In genomic region chr9:59199495-59200196, GRCm38 (mm10) we compare ENCODE assay signal across 14 mouse cellular contexts.
DNase-seq lines count a peak whose midpoint lies in the region; ATAC-seq and TF ChIP-seq lines count a peak whose summit lies in the region.
"Had no signal": no experiment of that assay in that cellular context is flagged by ENCODE, and none has a peak within 500 bp of the region (broad histone marks: within the 10 kb centered on the region; RNA-seq: fewer than 3 reads in every experiment).

No protein-coding gene starts in this region.

- DNase-seq in forebrain, embryonic 14.5 days (ENCODE audit: low spot score), result peak; percentile 30
- DNase-seq in lung, postnatal 10 days, result no peak
- DNase-seq: cerebellum, postnatal 14 days; liver, embryonic 13.5 days; right cerebral cortex, postnatal 4 days had no signal

- no peak for TF ChIP-seq POLR2A in bone marrow macrophage, adult 2 months (IDR thresholded peaks at IDR 0.05; ENCODE audit: borderline replicate concordance, low read depth, low read length)

- no peak overlapping the region for H3K27ac ChIP-seq in forebrain, embryonic 14.5 days (ENCODE audit: low read depth, low read length)
- H3K27ac ChIP-seq in forebrain, embryonic 13.5 days, result no peak overlapping the region
- H3K27ac ChIP-seq in lung, embryonic 15.5 days, result peak overlapping the region; percentile 64
- no peak overlapping the region for H3K27ac ChIP-seq in bone marrow macrophage, adult 2 months (ENCODE audit: insufficient read depth, low read depth, low read length)
- H3K27ac ChIP-seq in limb, embryonic 13.5 days, result peak overlapping the region; percentile 75
- H3K27ac ChIP-seq in neural tube, embryonic 15.5 days (replicated peaks), result no peak overlapping the region
- no peak overlapping the region for H3K27ac ChIP-seq in hindbrain, embryonic 16.5 days (ENCODE audit: low read depth, low read length)
- H3K27ac ChIP-seq: liver, embryonic 13.5 days had no signal

- H3K4me3 ChIP-seq in forebrain, embryonic 14.5 days (ENCODE audit: low read depth, low read length), result no peak overlapping the region
- no peak overlapping the region for H3K4me3 ChIP-seq in forebrain, embryonic 13.5 days
- H3K4me3 ChIP-seq in lung, embryonic 15.5 days, result no peak overlapping the region
- peak overlapping the region; percentile 9; the same call in 1 of the 2 replicates for H3K4me3 ChIP-seq in bone marrow macrophage, adult 2 months (ENCODE audit: insufficient read depth, low read length)
- H3K4me3 ChIP-seq in limb, embryonic 13.5 days, result no peak overlapping the region
- H3K4me3 ChIP-seq in neural tube, embryonic 15.5 days (replicated peaks), result no peak overlapping the region
- H3K4me3 ChIP-seq in hindbrain, embryonic 16.5 days (ENCODE audit: low read length), result no peak overlapping the region
- H3K4me3 ChIP-seq: liver, embryonic 13.5 days had no signal

- H3K9me3 ChIP-seq in forebrain, embryonic 14.5 days (replicated peaks; ENCODE audit: control insufficient read depth, low read length), result no peaks in the 10 kb centered on the region
- H3K9me3 ChIP-seq in forebrain, embryonic 13.5 days (replicated peaks), result no peaks in the 10 kb centered on the region
- no peaks in the 10 kb centered on the region for H3K9me3 ChIP-seq in lung, embryonic 15.5 days
- no peaks in the 10 kb centered on the region; the same call in 1 of the 2 replicates for H3K9me3 ChIP-seq in limb, embryonic 13.5 days
- no peaks in the 10 kb centered on the region for H3K9me3 ChIP-seq in neural tube, embryonic 15.5 days (replicated peaks)
- H3K9me3 ChIP-seq in hindbrain, embryonic 16.5 days (ENCODE audit: control insufficient read depth, low read length), result no peaks in the 10 kb centered on the region
- H3K9me3 ChIP-seq: G1E; liver, embryonic 13.5 days had no signal

- no peak overlapping the region for H3K9ac ChIP-seq in forebrain, embryonic 14.5 days (ENCODE audit: low read length)
- H3K9ac ChIP-seq in forebrain, embryonic 13.5 days, result no peak overlapping the region
- H3K9ac ChIP-seq in lung, embryonic 15.5 days, result no peak overlapping the region
- no peak overlapping the region for H3K9ac ChIP-seq in limb, embryonic 13.5 days
- H3K9ac ChIP-seq in neural tube, embryonic 15.5 days (replicated peaks), result no peak overlapping the region
- H3K9ac ChIP-seq in hindbrain, embryonic 16.5 days (ENCODE audit: low read depth, low read length), result no peak overlapping the region
- H3K9ac ChIP-seq: liver, embryonic 13.5 days had no signal

- H3K27me3 ChIP-seq in forebrain, embryonic 14.5 days (replicated peaks; ENCODE audit: control insufficient read depth, insufficient read depth, low read length), result no peaks in the 10 kb centered on the region
- no peaks in the 10 kb centered on the region for H3K27me3 ChIP-seq in forebrain, embryonic 13.5 days
- no peaks in the 10 kb centered on the region for H3K27me3 ChIP-seq in lung, embryonic 15.5 days
- no peaks in the 10 kb centered on the region for H3K27me3 ChIP-seq in limb, embryonic 13.5 days
- no peaks in the 10 kb centered on the region for H3K27me3 ChIP-seq in neural tube, embryonic 15.5 days (replicated peaks)
- H3K27me3 ChIP-seq in hindbrain, embryonic 16.5 days (replicated peaks; ENCODE audit: control insufficient read depth, insufficient read depth, low read length), result no peaks in the 10 kb centered on the region
- H3K27me3 ChIP-seq: liver, embryonic 13.5 days had no signal

- TF ChIP-seq CTCF in bone marrow macrophage, adult 2 months (IDR thresholded peaks at IDR 0.05; ENCODE audit: low read depth, low read length), result no peak

- 0 out of 2 replicates have a peak, but pooled peaks cover 3% of the 10 kb centered on the region for H3K4me1 ChIP-seq in forebrain, embryonic 14.5 days (ENCODE audit: control insufficient read depth, insufficient read depth, low read length)
- peaks cover 9% of the 10 kb centered on the region; the same call in 1 of the 2 replicates for H3K4me1 ChIP-seq in forebrain, embryonic 13.5 days
- peaks cover 16% of the 10 kb centered on the region for H3K4me1 ChIP-seq in lung, embryonic 15.5 days
- peaks cover 8% of the 10 kb centered on the region for H3K4me1 ChIP-seq in bone marrow macrophage, adult 2 months (ENCODE audit: control insufficient read depth, insufficient read depth, low read length)
- peaks cover 30% of the 10 kb centered on the region for H3K4me1 ChIP-seq in limb, embryonic 13.5 days
- H3K4me1 ChIP-seq in neural tube, embryonic 15.5 days, result peaks cover 11% of the 10 kb centered on the region
- peaks cover 5% of the 10 kb centered on the region for H3K4me1 ChIP-seq in hindbrain, embryonic 16.5 days (ENCODE audit: control insufficient read depth, insufficient read depth, low read depth, low read length)
- H3K4me1 ChIP-seq: liver, embryonic 13.5 days had no signal

- H3K4me2 ChIP-seq in forebrain, embryonic 14.5 days (ENCODE audit: low read length), result no peak overlapping the region
- no peak overlapping the region for H3K4me2 ChIP-seq in forebrain, embryonic 13.5 days
- H3K4me2 ChIP-seq in lung, embryonic 15.5 days, result peak overlapping the region; percentile 28; the same call in 1 of the 2 replicates
- peak overlapping the region; percentile 51 for H3K4me2 ChIP-seq in limb, embryonic 13.5 days (replicated peaks)
- H3K4me2 ChIP-seq in neural tube, embryonic 15.5 days, result no peak overlapping the region
- H3K4me2 ChIP-seq in hindbrain, embryonic 16.5 days (ENCODE audit: low read length), result no peak overlapping the region
- H3K4me2 ChIP-seq: liver, embryonic 13.5 days had no signal

- H3K36me3 ChIP-seq in forebrain, embryonic 14.5 days (ENCODE audit: control insufficient read depth, insufficient read depth, low read length), result no peaks in the 10 kb centered on the region
- no peaks in the 10 kb centered on the region for H3K36me3 ChIP-seq in forebrain, embryonic 13.5 days (ENCODE audit: poor library complexity, severe bottlenecking)
- H3K36me3 ChIP-seq in lung, embryonic 15.5 days, result no peaks in the 10 kb centered on the region
- H3K36me3 ChIP-seq in limb, embryonic 13.5 days, result no peaks in the 10 kb centered on the region
- H3K36me3 ChIP-seq in neural tube, embryonic 15.5 days, result no peaks in the 10 kb centered on the region
- no peaks in the 10 kb centered on the region for H3K36me3 ChIP-seq in hindbrain, embryonic 16.5 days (ENCODE audit: control insufficient read depth, insufficient read depth, low read length)
- H3K36me3 ChIP-seq: G1E; liver, embryonic 13.5 days had no signal

- ATAC-seq in forebrain, embryonic 14.5 days, result no peak
- ATAC-seq in forebrain, embryonic 13.5 days, result no peak
- ATAC-seq in lung, embryonic 15.5 days (ENCODE audit: borderline replicate concordance, extremely low read depth, low FRiP score, low TSS enrichment), result 0 out of 2 replicates have a peak, but pooled peaks have one; percentile 23
- peak; percentile 44; the same call in 1 of the 2 replicates for ATAC-seq in limb, embryonic 13.5 days (ENCODE audit: low FRiP score, low read depth)
- no peak for ATAC-seq in neural tube, embryonic 15.5 days (ENCODE audit: low FRiP score)
- ATAC-seq in hindbrain, embryonic 16.5 days, result no peak
- ATAC-seq: activated CD4-positive, CD25-positive, alpha-beta regulatory T cell, adult 4 months; intestine, postnatal 0 days had no signal

- 74% methylated on average over 19 of the region's 19 CpGs for WGBS in forebrain, embryonic 14.5 days
- 80% methylated on average over 19 of the region's 19 CpGs for WGBS in forebrain, embryonic 13.5 days
- WGBS in lung, embryonic 15.5 days, result 29% methylated on average over 19 of the region's 19 CpGs
- 24% methylated on average over 19 of the region's 19 CpGs for WGBS in limb, embryonic 13.5 days
- 72% methylated on average over 19 of the region's 19 CpGs for WGBS in neural tube, embryonic 15.5 days
- 71% methylated on average over 19 of the region's 19 CpGs for WGBS in hindbrain, embryonic 16.5 days

Comparison
In these comparisons a context has a peak if more than half of its experiments do, and no peak if none do; other contexts are left out.
1. ATAC-seq: peak in lung, embryonic 15.5 days (single experiment) and limb, embryonic 13.5 days (single experiment); none in forebrain, embryonic 14.5 days (single experiment), forebrain, embryonic 13.5 days (single experiment), neural tube, embryonic 15.5 days (single experiment) and hindbrain, embryonic 16.5 days (single experiment).
2. H3K27ac ChIP-seq: peak in lung, embryonic 15.5 days (single experiment) and limb, embryonic 13.5 days (single experiment); none in forebrain, embryonic 14.5 days (single experiment), forebrain, embryonic 13.5 days (single experiment), bone marrow macrophage, adult 2 months (single experiment), neural tube, embryonic 15.5 days (single experiment) and hindbrain, embryonic 16.5 days (single experiment).
3. H3K4me2 ChIP-seq: peak in lung, embryonic 15.5 days (single experiment) and limb, embryonic 13.5 days (single experiment); none in forebrain, embryonic 14.5 days (single experiment), forebrain, embryonic 13.5 days (single experiment), neural tube, embryonic 15.5 days (single experiment) and hindbrain, embryonic 16.5 days (single experiment).